Mouse (Mus musculus): Measurements from ENCODE around the gene Krt26.

DNA sequence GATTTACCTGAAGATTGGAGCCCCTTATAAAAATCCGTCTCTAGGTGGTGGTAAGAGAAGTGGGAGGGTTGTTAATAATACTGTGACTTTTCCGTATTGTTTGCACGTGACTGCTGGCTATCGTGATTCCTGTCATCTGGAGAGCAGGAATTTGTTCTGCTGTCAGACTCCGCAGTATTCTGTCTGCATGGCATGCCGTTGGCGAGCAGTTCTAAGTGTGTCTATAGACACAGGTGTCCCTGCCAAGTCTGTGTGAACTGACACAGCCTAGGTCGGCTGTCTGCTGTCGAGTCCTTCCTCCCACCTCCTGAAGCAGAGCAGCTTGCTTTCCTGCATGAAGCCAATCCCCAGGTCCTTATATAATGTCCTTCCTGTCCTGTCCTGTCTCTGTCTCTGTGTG is 18.6 kb downstream of the Krt26 start:
- TF ChIP-seq CTCF (IDR thresholded peaks at IDR 0.05; ENCODE audit: low read depth, low read length): no peak
- no peak for TF ChIP-seq POLR2A (IDR thresholded peaks at IDR 0.05; ENCODE audit: borderline replicate concordance, low read depth, low read length)

Measured in bone marrow macrophage, adult 2 months (primary cell).